Comparison of ENCODE assay signal across 11 mouse cellular contexts in the genomic region with DNA sequence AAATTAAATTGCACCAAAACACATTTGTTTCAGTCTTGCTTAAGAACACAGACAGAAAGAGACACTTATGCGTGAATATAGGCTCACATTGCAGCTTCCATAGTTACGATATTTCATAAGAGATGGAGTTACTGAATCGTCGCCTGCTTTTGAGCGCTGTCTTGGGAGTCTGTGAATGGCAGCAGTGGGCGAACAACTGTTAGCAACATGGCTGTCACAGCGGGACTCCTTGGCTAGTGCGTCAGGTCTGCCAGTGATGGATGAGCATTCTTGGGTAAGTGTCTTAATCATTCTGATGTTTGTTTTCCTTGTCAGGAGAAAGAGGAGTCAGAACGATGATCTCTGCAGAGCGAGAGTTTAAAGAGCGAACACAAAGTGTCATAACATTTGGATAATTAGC. TPM values are rescaled to one million over a fixed set of nuclear protein-coding genes. Genes with fewer than 3 reads are reported as not detected.
DNase-seq lines count a peak whose midpoint lies in the region; ATAC-seq and TF ChIP-seq lines count a peak whose summit lies in the region.
"Had no signal": no experiment of that assay in that cellular context is flagged by ENCODE, and none has a peak within 500 bp of the region (broad histone marks: within the 10 kb centered on the region; RNA-seq: fewer than 3 reads in every experiment).

No protein-coding gene starts in this region.

- no peaks in the 10 kb centered on the region for H3K9me3 ChIP-seq in hindbrain, postnatal 0 days (ENCODE audit: low read length)
- H3K9me3 ChIP-seq in neural tube, embryonic 15.5 days (replicated peaks), result no peaks in the 10 kb centered on the region

- H3K27ac ChIP-seq in hindbrain, postnatal 0 days, result peak overlapping the region; percentile 8; the same call in 1 of the 2 replicates
- 0 out of 2 replicates have a peak overlapping the region, but pooled peaks have one; percentile 9 for H3K27ac ChIP-seq in neural tube, embryonic 15.5 days (replicated peaks)
- H3K27ac ChIP-seq: liver, embryonic 14.5 days had no signal

- H3K4me1 ChIP-seq in hindbrain, postnatal 0 days (ENCODE audit: insufficient read depth, low read length), result no peaks in the 10 kb centered on the region
- H3K4me1 ChIP-seq in neural tube, embryonic 15.5 days, result peaks cover 9% of the 10 kb centered on the region

- H3K4me3 ChIP-seq in hindbrain, postnatal 0 days (ENCODE audit: low read length), result peak overlapping the region; percentile 22; the same call in 1 of the 2 replicates
- peak overlapping the region; percentile 22 for H3K4me3 ChIP-seq in neural tube, embryonic 15.5 days (replicated peaks)
- H3K4me3 ChIP-seq: myocyte had no signal

- peak overlapping the region; percentile 47 for H3K4me2 ChIP-seq in hindbrain, postnatal 0 days (ENCODE audit: low read depth, low read length)
- peak overlapping the region; percentile 51 for H3K4me2 ChIP-seq in neural tube, embryonic 15.5 days

- no peaks in the 10 kb centered on the region for H3K36me3 ChIP-seq in hindbrain, postnatal 0 days (ENCODE audit: insufficient read depth, low read length)
- no peaks in the 10 kb centered on the region for H3K36me3 ChIP-seq in neural tube, embryonic 15.5 days

- 0 out of 2 replicates have a peak overlapping the region, but pooled peaks have one; percentile 7 for H3K9ac ChIP-seq in hindbrain, postnatal 0 days (replicated peaks; ENCODE audit: low read length)
- H3K9ac ChIP-seq in neural tube, embryonic 15.5 days (replicated peaks), result no peak overlapping the region
- H3K9ac ChIP-seq: liver, embryonic 14.5 days had no signal

- ATAC-seq in hindbrain, postnatal 0 days, result peak; percentile 83
- ATAC-seq in neural tube, embryonic 15.5 days (ENCODE audit: low FRiP score), result no peak

- WGBS in hindbrain, postnatal 0 days, result 19% methylated on average over 11 of the region's 11 CpGs
- 12% methylated on average over 11 of the region's 11 CpGs for WGBS in neural tube, embryonic 15.5 days

- peak; percentile 44 to 55 for DNase-seq in layer of hippocampus, adult 18-20 months (ENCODE audit: low spot score in 2 of 2)
- no peak for DNase-seq in layer of hippocampus, postnatal 25 days (ENCODE audit: extremely low spot score in 1 of 2, low spot score in 1 of 2)
- peak; percentile 61 for DNase-seq in embryo, embryonic 10.5 days (ENCODE audit: low spot score)
- peak; percentile 74 for DNase-seq in hindbrain, postnatal 0 days (ENCODE audit: low spot score)
- DNase-seq in gastrocnemius, postnatal 4 days (ENCODE audit: low spot score in 2 of 2), result no peak
- DNase-seq in ovary, postnatal 10 days (ENCODE audit: low spot score), result no peak
- DNase-seq: kidney, adult 18-20 months had no signal

- no peaks in the 10 kb centered on the region for H3K27me3 ChIP-seq in hindbrain, postnatal 0 days (ENCODE audit: insufficient read depth, low read length)
- H3K27me3 ChIP-seq in neural tube, embryonic 15.5 days (replicated peaks), result no peaks in the 10 kb centered on the region

- TF ChIP-seq CTCF in hindbrain, postnatal 0 days (IDR thresholded peaks at IDR 0.05; ENCODE audit: low read depth), result no peak

RNA-seq across cellular contexts. Expression of a gene that starts 44.2 kb away (rescaled TPM):
- total RNA-seq in layer of hippocampus, adult 18-20 months (2021), result 10 to 100 TPM; 79.8 to 84.2 TPM
- 10 to 100 TPM; 79.4 to 82.8 TPM for total RNA-seq in layer of hippocampus, postnatal 25 days (2021)
- 11.6 and 11.9 TPM in 2 replicates for total RNA-seq in hindbrain, postnatal 0 days (2014; rRNA removed)
- polyA plus RNA-seq in hindbrain, postnatal 0 days (2015; fragmentation: Nextera tagmentation; extraction: Ambion mirVana), result 4.6 and 5.2 TPM in 2 replicates
- 11.6 and 12.7 TPM in 2 replicates for polyA plus RNA-seq in neural tube, embryonic 15.5 days (2015; fragmentation: Nextera tagmentation; extraction: Ambion mirVana)
- 1 to 10 TPM; 1.1 TPM for total RNA-seq in gastrocnemius, postnatal 4 days (2021)
- total RNA-seq: MEL had no signal
- polyA plus RNA-seq: liver, embryonic 14.5 days had no signal

Comparison
In these comparisons a context has a peak if more than half of its experiments do, and no peak if none do; other contexts are left out.
1. DNase-seq: peak in layer of hippocampus, adult 18-20 months (2 of 2), embryo, embryonic 10.5 days (single experiment) and hindbrain, postnatal 0 days (single experiment); none in layer of hippocampus, postnatal 25 days (0 of 2), gastrocnemius, postnatal 4 days (0 of 2) and ovary, postnatal 10 days (single experiment).